Mouse (Mus musculus): ENCODE results near the gene Tmem117. TPM values are rescaled to one million over a fixed set of nuclear protein-coding genes. Genes with fewer than 3 reads are reported as not detected.

Tmem117 gene
- polyA plus RNA-seq, 1 experiment = 3.4 TPM

GRCm38 (mm10) chr15:94687629-94688028 is 58.6 kb downstream of the Tmem117 start:
- Histone ChIP-seq H3K4me3 (ENCODE audit: insufficient read depth, low read length) (no peak overlapping the region), H3K27ac (ENCODE audit: insufficient read depth, low read length) (no peak overlapping the region)
- no peak for TF ChIP-seq CTCF (IDR thresholded peaks at IDR 0.05; ENCODE audit: extremely low read depth, insufficient read depth, low read length)
- no peak for TF ChIP-seq POLR2A (IDR thresholded peaks at IDR 0.05; ENCODE audit: extremely low read depth, insufficient read depth, low read length)

GRCm38 (mm10) chr15:94689195-94689883 is 60.3 kb downstream of the Tmem117 start:
- H3K4me3 ChIP-seq (ENCODE audit: insufficient read depth, low read length) = no peak overlapping the region
- TF ChIP-seq CTCF (IDR thresholded peaks at IDR 0.05; ENCODE audit: extremely low read depth, insufficient read depth, low read length) (no peak), POLR2A (IDR thresholded peaks at IDR 0.05; ENCODE audit: extremely low read depth, insufficient read depth, low read length) (no peak)

More at GRCm38 (mm10) chr15:94687629-94688028, 58.6 kb downstream of the Tmem117 start:
- peaks cover 12% of the 10 kb centered on the region for H3K4me1 ChIP-seq (ENCODE audit: control insufficient read depth, insufficient read depth, low read length)

GRCm38 (mm10) chr15:94689884-94690231 is 60.8 kb downstream of the Tmem117 start:
- Histone ChIP-seq H3K27ac (ENCODE audit: insufficient read depth, low read length) (no peak overlapping the region), H3K4me1 (ENCODE audit: control insufficient read depth, insufficient read depth, low read length) (peaks cover 12% of the 10 kb centered on the region), H3K4me3 (ENCODE audit: insufficient read depth, low read length) (no peak overlapping the region)
- TF ChIP-seq POLR2A (IDR thresholded peaks at IDR 0.05; ENCODE audit: extremely low read depth, insufficient read depth, low read length) (no peak), CTCF (IDR thresholded peaks at IDR 0.05; ENCODE audit: extremely low read depth, insufficient read depth, low read length) (no peak)

More at GRCm38 (mm10) chr15:94689195-94689883, 60.3 kb downstream of the Tmem117 start:
- no peak overlapping the region for H3K27ac ChIP-seq (ENCODE audit: insufficient read depth, low read length)
- peaks cover 12% of the 10 kb centered on the region for H3K4me1 ChIP-seq (ENCODE audit: control insufficient read depth, insufficient read depth, low read length)

- Histone ChIP-seq H3K4me1 (ENCODE audit: control insufficient read depth, insufficient read depth, low read length) (no peaks in the 10 kb centered on the region), H3K4me3 (ENCODE audit: insufficient read depth, low read length) (no peak overlapping the region), H3K27ac (ENCODE audit: insufficient read depth, low read length) (no peak overlapping the region)
- TF ChIP-seq CTCF (IDR thresholded peaks at IDR 0.05; ENCODE audit: extremely low read depth, insufficient read depth, low read length) (peak; percentile 30; the same call in 1 of the 2 replicates), POLR2A (IDR thresholded peaks at IDR 0.05; ENCODE audit: extremely low read depth, insufficient read depth, low read length) (no peak)
Observed at GRCm38 (mm10) chr15:94722759-94723158, 93.7 kb downstream of the Tmem117 start.

GRCm38 (mm10) chr15:94732104-94732503 is 103.1 kb downstream of the Tmem117 start:
- Histone ChIP-seq H3K27ac (ENCODE audit: insufficient read depth, low read length) (no peak overlapping the region), H3K4me1 (ENCODE audit: control insufficient read depth, insufficient read depth, low read length) (peaks cover 2% of the 10 kb centered on the region; the same call in 1 of the 2 replicates), H3K4me3 (ENCODE audit: insufficient read depth, low read length) (no peak overlapping the region)
- TF ChIP-seq POLR2A (IDR thresholded peaks at IDR 0.05; ENCODE audit: extremely low read depth, insufficient read depth, low read length) = no peak
- TF ChIP-seq CTCF (IDR thresholded peaks at IDR 0.05; ENCODE audit: extremely low read depth, insufficient read depth, low read length) = no peak

- TF ChIP-seq POLR2A (IDR thresholded peaks at IDR 0.05; ENCODE audit: extremely low read depth, insufficient read depth, low read length) (peak; percentile 33; the same call in 1 of the 2 replicates), CTCF (IDR thresholded peaks at IDR 0.05; ENCODE audit: extremely low read depth, insufficient read depth, low read length) (peak; percentile 38)
- peaks cover 7% of the 10 kb centered on the region for H3K4me1 ChIP-seq (ENCODE audit: control insufficient read depth, insufficient read depth, low read length)
- H3K27ac ChIP-seq (ENCODE audit: insufficient read depth, low read length) = no peak overlapping the region
Observed at GRCm38 (mm10) chr15:94769227-94769626, 140.2 kb downstream of the Tmem117 start.

GRCm38 (mm10) chr15:94770832-94771578 is 142.0 kb downstream of the Tmem117 start:
- Histone ChIP-seq H3K27ac (ENCODE audit: insufficient read depth, low read length) (peak overlapping the region; percentile 65), H3K4me1 (ENCODE audit: control insufficient read depth, insufficient read depth, low read length) (peaks cover 12% of the 10 kb centered on the region), H3K4me3 (ENCODE audit: insufficient read depth, low read length) (no peak overlapping the region)
- no peak for TF ChIP-seq CTCF (IDR thresholded peaks at IDR 0.05; ENCODE audit: extremely low read depth, insufficient read depth, low read length)
- TF ChIP-seq POLR2A (IDR thresholded peaks at IDR 0.05; ENCODE audit: extremely low read depth, insufficient read depth, low read length) = no peak

More at GRCm38 (mm10) chr15:94769227-94769626, 140.2 kb downstream of the Tmem117 start:
- H3K4me3 ChIP-seq (ENCODE audit: insufficient read depth, low read length) = no peak overlapping the region

GRCm38 (mm10) chr15:94771691-94772090 is 142.7 kb downstream of the Tmem117 start:
- Histone ChIP-seq H3K4me1 (ENCODE audit: control insufficient read depth, insufficient read depth, low read length) (peaks cover 15% of the 10 kb centered on the region), H3K4me3 (ENCODE audit: insufficient read depth, low read length) (no peak overlapping the region), H3K27ac (ENCODE audit: insufficient read depth, low read length) (peak overlapping the region; percentile 63)
- TF ChIP-seq POLR2A (IDR thresholded peaks at IDR 0.05; ENCODE audit: extremely low read depth, insufficient read depth, low read length) = no peak
- no peak for TF ChIP-seq CTCF (IDR thresholded peaks at IDR 0.05; ENCODE audit: extremely low read depth, insufficient read depth, low read length)

- Histone ChIP-seq H3K27ac (ENCODE audit: insufficient read depth, low read length) (peak overlapping the region; percentile 39; the same call in 1 of the 2 replicates), H3K4me1 (ENCODE audit: control insufficient read depth, insufficient read depth, low read length) (peaks cover 10% of the 10 kb centered on the region), H3K4me3 (ENCODE audit: insufficient read depth, low read length) (no peak overlapping the region)
- TF ChIP-seq POLR2A (IDR thresholded peaks at IDR 0.05; ENCODE audit: extremely low read depth, insufficient read depth, low read length) (no peak), CTCF (IDR thresholded peaks at IDR 0.05; ENCODE audit: extremely low read depth, insufficient read depth, low read length) (no peak)
Observed at GRCm38 (mm10) chr15:94776119-94777069, 147.4 kb downstream of the Tmem117 start.

Data from cortical plate, adult 2 months (tissue).